Mouse (Mus musculus) kidney, adult 8-10 months (tissue): ENCODE measurements around the gene Capns1.
"Not testable (repeated sequence)": the region's sequence is repeated elsewhere in the genome, so short reads cannot be mapped to it uniquely, and the experiment has no call there.

Experiments used
- DNase-seq, 2 experiments: peaks; one replicate each; pipeline ENCODE4 v3.0.0; 2022

The Capns1 gene

DNA sequence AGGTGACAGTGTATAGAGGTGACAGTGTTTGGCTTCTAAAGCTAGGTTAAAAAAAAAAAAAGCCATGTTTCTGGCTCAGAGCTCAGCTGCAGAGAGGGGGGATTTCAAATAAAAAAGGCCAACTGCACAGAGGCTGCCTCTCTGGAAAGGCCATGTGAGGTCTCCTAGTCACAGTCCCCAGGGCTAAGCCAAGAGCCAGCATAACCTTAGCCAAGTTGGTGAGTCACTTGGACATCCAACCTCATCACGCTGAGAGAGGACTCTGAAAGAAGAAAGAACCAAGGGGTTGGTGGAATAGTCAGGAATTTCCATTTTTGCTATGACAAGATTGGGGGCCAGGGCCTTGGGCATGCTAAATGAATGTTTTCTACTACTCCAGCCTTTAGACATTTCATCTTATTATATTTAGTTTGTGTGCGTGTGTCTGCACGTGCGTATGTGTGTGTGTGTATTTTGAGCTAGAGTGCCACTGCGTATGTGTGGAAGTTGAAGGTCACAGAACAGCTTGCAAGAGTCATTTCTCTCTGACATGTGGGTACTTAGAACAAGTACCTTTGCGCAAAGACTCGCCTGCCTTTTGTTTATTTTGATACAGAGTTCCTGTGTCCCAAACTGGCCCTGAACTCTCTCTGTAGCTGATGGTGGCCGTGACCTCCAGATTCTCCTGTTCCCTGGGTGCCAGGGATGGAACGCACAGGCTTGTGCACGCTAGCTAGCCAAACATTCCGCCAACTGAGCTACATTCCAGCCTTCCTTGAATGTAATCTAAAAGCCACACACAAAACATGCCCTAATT, 4.5 kb upstream of the Capns1 start:
- no peak for DNase-seq

DNA sequence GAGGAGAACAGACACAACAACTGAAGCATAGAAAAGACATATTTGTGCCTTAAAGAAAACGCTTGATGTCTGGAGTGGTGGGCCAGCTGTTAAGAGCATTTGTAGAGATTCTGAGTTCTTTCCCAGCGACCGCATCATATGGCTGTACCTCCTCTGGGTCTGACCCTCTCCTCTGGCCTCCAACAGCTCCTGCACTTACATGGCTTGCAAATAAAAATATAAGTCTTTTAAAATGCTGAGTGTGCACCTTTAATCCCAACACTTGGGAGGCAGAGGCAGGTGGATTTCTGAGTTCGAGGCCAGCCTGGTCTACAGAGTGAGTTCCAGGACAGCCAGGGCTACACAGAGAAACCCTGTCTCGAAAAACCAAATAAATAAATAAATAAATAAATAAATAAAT, 2.0 kb upstream of the Capns1 start:
- not testable (repeated sequence) for DNase-seq

DNA sequence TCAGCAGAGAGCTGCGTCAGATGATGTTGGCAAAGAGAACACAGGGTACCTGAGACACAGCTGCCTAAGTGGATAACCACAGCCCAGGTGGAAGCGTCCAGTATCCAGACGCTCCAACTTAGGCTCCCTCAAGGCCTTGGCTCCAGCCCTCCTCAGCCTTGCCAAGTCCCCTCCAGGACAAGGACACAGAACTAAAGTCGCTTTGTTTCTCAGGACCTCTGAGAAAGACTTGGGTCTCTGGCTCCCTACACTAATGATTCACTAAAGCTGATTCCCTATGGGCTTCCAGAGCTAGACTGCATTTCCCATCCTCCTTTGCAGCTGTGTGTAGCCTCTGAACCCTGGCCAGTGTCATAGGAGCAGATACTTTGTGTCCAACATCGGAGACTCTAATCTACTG, 1.6 kb upstream of the Capns1 start:
- DNase-seq, result no peak

DNA sequence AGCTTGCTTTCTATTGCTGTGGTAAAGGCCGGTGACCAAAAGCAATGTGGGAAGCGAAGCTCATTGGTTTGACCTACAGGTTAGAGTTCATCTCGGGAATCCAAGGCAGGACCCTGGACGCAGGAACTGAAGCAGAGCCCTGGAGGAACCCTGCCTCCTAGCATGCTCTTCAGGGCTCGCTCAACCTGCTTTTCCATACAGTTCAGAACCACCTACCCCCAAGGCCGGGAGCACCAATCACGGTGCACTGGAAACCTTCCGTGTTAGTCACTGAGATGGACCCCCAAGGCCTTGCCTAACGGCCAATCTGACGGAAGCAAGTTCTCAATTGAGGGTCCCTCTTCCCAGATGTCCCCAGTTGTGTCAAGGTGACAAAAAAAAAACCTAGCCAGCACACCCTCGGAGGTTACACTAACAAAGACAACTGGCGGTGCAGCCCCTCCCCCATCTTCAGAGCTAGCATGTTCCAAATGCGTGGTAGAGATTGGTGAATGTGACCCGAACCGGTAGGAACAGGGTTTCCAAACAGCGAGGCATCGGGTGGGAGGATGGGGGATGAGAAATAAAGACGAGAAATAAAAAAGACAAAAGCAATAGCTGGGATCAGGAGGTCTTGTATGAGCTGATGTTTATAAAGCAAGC, 1.0 kb upstream of the Capns1 start:
- no peak for DNase-seq

DNA sequence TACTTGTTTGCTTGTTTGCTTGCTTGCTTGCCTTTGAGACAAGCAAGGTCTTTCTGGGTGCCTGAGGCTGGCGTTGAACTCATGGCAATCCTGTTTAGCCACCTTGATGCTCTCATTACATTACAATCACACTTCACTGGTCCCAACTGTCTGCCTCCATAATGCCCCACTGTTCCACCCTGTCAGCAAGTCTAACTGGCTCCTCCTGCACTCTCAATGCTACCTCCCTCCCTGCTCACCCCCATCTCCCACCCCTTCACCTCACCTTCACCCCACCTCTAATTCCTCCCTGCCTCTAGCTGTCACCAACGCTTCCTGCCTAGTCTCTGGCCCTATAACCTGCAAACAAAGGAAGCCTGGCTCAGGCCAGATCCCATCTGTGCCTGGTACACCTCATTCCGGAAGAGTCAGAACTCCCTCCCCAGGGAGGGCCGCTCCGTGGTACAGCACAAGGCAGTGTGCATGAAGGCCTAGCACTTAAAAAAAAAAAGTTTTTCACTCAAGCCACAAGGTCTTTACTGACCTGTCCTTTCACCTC, 950 bp downstream of the Capns1 start:
- no peak for DNase-seq

DNA sequence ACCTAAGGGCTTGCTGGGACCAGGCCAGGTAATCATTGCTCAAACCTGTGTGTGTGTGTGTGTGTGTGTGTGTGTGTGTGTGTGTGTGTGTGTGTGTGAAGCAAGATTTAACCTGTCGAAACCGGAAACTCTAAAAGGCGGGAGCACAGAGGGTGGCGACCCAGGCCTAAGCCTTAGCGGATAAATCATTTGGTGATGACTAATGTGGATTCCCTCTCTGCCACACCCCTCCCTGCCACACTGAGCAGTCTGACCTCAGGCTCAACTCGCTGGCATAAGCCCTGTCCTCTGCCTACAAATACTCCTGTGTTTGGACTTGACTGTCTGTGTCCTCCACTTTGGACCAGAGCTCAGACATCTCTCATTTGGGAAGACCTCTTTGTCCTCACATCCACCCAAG, 2.4 kb downstream of the Capns1 start:
- DNase-seq, result no peak

- no peak for DNase-seq
Observed at GRCm38 (mm10) chr7:30195461-30195860, 3.1 kb downstream of the Capns1 start.

- DNase-seq, result peak; percentile 94 to 95
Observed at GRCm38 (mm10) chr7:30194884-30195283, 3.7 kb downstream of the Capns1 start.

DNA sequence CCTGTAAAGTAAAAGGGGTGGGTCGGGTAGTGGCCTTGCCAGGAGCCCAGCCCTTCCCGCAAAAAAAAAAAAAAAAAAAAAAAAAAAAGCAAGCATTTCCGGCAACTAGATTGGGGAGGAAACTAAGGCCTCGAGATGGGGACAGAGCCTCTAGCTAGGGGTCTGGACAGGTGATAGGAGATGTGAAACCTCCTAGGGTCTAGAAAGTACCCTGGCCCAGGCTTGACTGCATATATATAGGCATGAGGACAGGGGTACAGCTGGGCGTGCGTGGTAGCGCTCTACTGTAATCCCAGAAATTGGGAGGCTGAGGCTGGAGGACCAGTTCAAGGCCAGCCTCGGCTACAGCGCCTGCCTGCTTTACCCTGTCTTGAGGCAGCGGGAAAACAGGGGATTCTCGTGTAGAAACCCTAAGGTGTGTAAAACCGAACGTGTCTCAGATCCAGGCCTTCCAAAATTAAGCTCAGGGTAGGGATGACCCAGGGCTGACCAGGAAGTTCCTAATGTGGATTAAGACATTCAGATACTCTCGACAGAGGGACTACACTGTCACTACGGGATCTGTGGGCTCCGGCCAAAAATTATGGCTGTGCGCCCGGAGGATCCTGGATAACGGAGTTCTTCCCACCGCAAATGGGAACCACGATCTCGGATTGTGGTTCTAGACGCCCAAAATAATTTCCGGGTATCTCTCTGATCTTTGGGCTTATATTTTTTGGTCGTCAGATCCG, 4.3 kb downstream of the Capns1 start:
- peak in 1 of 2 experiments; percentile 30 for DNase-seq

DNA sequence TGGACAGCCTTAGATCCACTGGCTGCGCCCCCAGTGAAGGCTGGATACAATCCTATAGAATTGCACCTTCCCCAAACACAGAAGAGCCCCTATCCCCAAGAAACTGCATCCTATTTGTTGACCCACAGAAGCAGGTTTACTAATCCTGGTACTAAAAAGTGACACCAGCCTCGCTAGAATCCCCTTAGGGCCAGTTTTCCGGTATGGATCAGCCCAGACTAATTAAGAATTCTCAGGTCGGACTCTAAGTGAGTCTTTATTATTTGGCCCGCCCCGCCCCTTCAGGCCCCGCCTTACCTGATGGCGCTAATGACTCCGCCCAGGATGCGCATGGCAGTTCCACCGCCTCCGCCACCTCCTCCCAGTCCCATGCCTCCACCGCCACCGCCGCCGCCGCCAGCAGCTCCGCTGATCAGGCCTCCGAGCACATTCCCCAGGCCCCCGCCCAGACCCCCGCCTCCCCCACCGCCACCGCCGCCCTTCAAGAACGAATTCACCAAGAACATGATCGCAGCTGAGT, 5.0 kb downstream of the Capns1 start:
- DNase-seq, result peak; percentile 80 to 86

GRCm38 (mm10) chr7:30193013-30193412, 5.6 kb downstream of the Capns1 start:
- no peak for DNase-seq

GRCm38 (mm10) chr7:30192088-30192487, 6.5 kb downstream of the Capns1 start:
- DNase-seq, result no peak

DNA sequence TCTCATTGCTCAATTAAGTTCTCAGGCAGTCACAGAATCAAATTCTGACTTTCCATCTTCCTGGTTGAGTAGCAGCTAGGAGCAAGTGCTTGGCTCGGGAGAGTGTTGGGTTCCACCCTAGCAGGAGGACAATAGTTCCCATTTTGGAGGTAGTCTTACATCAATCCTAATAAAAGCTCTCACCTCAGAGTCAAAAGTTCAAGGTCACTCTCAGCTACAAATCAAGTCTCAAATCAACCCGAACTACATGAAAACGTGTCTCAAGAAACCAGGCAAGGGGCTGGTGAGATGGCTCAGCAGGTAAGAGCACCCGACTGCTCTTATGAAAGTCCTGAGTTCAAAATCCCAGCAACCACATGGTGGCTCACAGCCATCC, 9.5 kb downstream of the Capns1 start:
- no peak for DNase-seq

GRCm38 (mm10) chr7:30188344-30189115, 10.1 kb downstream of the Capns1 start:
- DNase-seq, result no peak

- DNase-seq, result no peak
Observed at GRCm38 (mm10) chr7:30184641-30185348, 13.8 kb downstream of the Capns1 start.

- DNase-seq, result peak; percentile 92
Observed at GRCm38 (mm10) chr7:30183879-30184289, 14.7 kb downstream of the Capns1 start, which contains the start of gene Cox7a1. Cox7a1 (plus strand) TSS chr7:30184144.

DNA sequence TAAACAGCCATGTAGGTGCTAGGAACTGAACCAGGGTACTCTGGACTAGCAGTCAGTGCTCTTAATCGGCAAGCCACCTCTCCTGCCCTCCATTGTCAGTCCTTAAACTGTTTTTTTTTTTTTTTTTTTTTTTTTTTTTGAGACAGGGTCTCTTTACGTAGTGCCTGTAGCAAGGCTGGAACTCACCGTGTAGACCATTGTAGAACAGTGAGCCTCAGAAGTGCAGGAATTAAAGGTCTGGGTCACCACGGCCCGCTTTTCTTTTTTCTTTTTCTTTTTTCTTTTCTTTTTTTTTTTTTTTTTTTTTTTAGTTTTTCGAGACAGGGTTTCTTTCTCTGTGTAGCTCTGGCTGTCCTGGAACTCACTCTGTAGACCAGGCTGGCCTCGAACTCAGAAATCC, 15.4 kb downstream of the Capns1 start:
- not testable (repeated sequence) for DNase-seq

- not testable (repeated sequence) for DNase-seq
Observed at GRCm38 (mm10) chr7:30181929-30182328, 16.7 kb downstream of the Capns1 start.

DNA sequence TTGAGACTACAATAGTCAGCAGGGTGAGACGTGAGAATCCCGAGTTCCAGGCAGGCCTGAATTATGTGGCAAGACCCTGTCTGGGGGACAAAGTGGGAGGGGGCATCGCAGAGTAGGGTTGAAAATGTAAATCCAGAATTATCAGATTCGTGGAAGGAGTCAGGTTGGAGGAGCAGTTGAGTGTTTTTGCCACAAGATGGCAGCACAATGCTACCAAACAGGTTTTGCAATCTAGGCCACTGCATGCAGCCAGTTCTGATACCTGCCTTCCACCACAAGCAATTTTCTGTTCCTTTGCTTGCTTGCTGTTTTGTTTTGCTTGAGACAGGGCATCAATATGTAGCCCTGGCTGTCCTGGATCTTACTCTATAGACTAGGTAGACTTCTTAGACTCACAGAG, 17.3 kb downstream of the Capns1 start:
- peak; percentile 58 to 77 for DNase-seq

- DNase-seq, result no peak
Observed at GRCm38 (mm10) chr7:30178256-30178655, 20.4 kb downstream of the Capns1 start.

GRCm38 (mm10) chr7:30176474-30176873, 22.1 kb downstream of the Capns1 start:
- no peak for DNase-seq
